Mouse (Mus musculus) liver, embryonic 15.5 days (tissue): ENCODE measurements around the gene Eid2. TPM values are rescaled to one million over a fixed set of nuclear protein-coding genes. Genes with fewer than 3 reads are reported as not detected.
"Not testable (repeated sequence)": the region's sequence is repeated elsewhere in the genome, so short reads cannot be mapped to it uniquely, and the experiment has no call there.

Experiments
- ATAC-seq: fragments of 200-750 bp; cut with Nextera tagmentation; 2 replicates; pipeline ENCODE4 v1.8.0; 2017; ENCODE audit warnings: moderate number of reproducible peaks, mild to moderate bottlenecking, moderate library complexity; ENCODE audit not compliant: insufficient read depth
- H3K27ac ChIP-seq: fragments of 300-500 bp; sonication (generic); replicated peaks from 2 replicates; pipeline ENCODE4 v1.5.1; 2015; ENCODE audit warnings: mild to moderate bottlenecking, inconsistent platforms
- H3K27me3 ChIP-seq: fragments of 300-500 bp; sonication (generic); 2 replicates; pipeline ENCODE4 v1.6.1; 2015; ENCODE audit warnings: mild to moderate bottlenecking, inconsistent platforms
- H3K36me3 ChIP-seq: fragments of 300-500 bp; sonication (generic); replicated peaks from 2 replicates; pipeline ENCODE4 v1.6.1; 2015; ENCODE audit warnings: moderate library complexity, mild to moderate bottlenecking, inconsistent platforms
- H3K4me1 ChIP-seq: fragments of 300-500 bp; sonication (generic); replicated peaks from 2 replicates; pipeline ENCODE4 v1.6.1; 2015; ENCODE audit warnings: inconsistent platforms
- H3K4me2 ChIP-seq: fragments of 300-500 bp; sonication (generic); 2 replicates; pipeline ENCODE4 v1.6.1; 2015; ENCODE audit warnings: moderate library complexity, mild to moderate bottlenecking, inconsistent platforms
- H3K4me3 ChIP-seq: fragments of 300-500 bp; sonication (generic); replicated peaks from 2 replicates; pipeline ENCODE4 v1.5.1; 2015; ENCODE audit warnings: mild to moderate bottlenecking, inconsistent platforms
- H3K9ac ChIP-seq: fragments of 300-500 bp; sonication (generic); 2 replicates; pipeline ENCODE4 v1.6.1; 2015; ENCODE audit warnings: moderate library complexity, mild to moderate bottlenecking, inconsistent platforms
- H3K9me3 ChIP-seq: fragments of 300-500 bp; sonication (generic); replicated peaks from 2 replicates; pipeline ENCODE4 v1.6.1; 2016; ENCODE audit warnings: inconsistent platforms
- WGBS: fragments of 180-500 bp; shearing (Covaris S2); methylation state at CpG from one replicate; pipeline ENCODE4 v1.1.7; 2015; ENCODE audit warnings: mixed read lengths; ENCODE audit not compliant: insufficient replicate concordance; 5-methylcytosine and 5-hydroxymethylcytosine counted together
- polyA plus RNA-seq: library from polyadenylated mRNA; unstranded; fragments of >200 nt; fragmentation: Nextera tagmentation; extraction: Ambion mirVana; gene quantifications from 2 replicates; pipeline ENCODE4 v1.2.1, GENCODE M21; 2015

The Eid2 gene
- polyA plus RNA-seq: 0.52 and 0.75 TPM in 2 replicates

- Histone ChIP-seq H3K4me1 (peaks cover 7% of the 10 kb centered on the region), H3K36me3 (no peaks in the 10 kb centered on the region), H3K27ac (no peak within 1 kb of the TSS), H3K4me3 (peak within 1 kb of the TSS; percentile 62), H3K9ac (peak within 1 kb of the TSS; percentile 42; the same call in 1 of the 2 replicates), H3K27me3 (peaks cover 37% of the 10 kb centered on the region), H3K9me3 (no peaks in the 10 kb centered on the region), H3K4me2 (peak within 1 kb of the TSS; percentile 75)
- WGBS: 5% methylated on average over 57 of the region's 57 CpGs
- ATAC-seq: peak; percentile 37; the same call in 1 of the 2 replicates
Measured at GRCm38 (mm10) chr7:28267129-28268041, at the start of gene Eid2. Gene Eid2 (plus strand): TSS chr7:28267881.

- not testable (repeated sequence) for H3K4me2 ChIP-seq, H3K4me3 ChIP-seq, H3K9ac ChIP-seq, H3K27ac ChIP-seq, H3K36me3 ChIP-seq, H3K4me1 ChIP-seq, H3K9me3 ChIP-seq, ATAC-seq, H3K27me3 ChIP-seq
- 70% methylated on average over 20 of the region's 20 CpGs for WGBS
Measured at GRCm38 (mm10) chr7:28218951-28219740, 48.5 kb upstream of the Eid2 start.

DNA sequence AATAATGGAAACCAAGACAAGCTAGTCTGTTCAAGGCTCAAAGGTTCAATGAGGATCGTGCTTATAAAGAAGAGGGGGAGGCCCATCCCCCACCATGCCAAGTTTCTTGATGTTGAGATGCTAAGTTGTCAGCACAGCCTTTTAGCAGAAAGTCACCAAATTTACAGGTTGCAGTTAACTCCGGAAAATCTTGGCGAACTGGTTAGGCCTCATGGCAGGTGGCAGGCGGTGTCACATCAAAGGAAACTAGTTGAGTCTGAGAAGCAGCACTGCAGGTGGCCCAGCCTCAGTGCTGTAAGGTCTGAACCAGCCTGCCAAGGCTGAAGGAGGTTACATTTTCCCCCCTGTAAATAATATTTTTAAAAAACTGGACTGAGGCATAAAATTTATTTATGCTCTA lies 40.8 kb upstream of the Eid2 start:
- H3K36me3 ChIP-seq, H3K9ac ChIP-seq, H3K4me2 ChIP-seq, H3K27ac ChIP-seq, H3K9me3 ChIP-seq, ATAC-seq, H3K27me3 ChIP-seq, H3K4me1 ChIP-seq, H3K4me3 ChIP-seq: not testable (repeated sequence)
- WGBS: 64% methylated on average over 4 of the region's 4 CpGs

DNA sequence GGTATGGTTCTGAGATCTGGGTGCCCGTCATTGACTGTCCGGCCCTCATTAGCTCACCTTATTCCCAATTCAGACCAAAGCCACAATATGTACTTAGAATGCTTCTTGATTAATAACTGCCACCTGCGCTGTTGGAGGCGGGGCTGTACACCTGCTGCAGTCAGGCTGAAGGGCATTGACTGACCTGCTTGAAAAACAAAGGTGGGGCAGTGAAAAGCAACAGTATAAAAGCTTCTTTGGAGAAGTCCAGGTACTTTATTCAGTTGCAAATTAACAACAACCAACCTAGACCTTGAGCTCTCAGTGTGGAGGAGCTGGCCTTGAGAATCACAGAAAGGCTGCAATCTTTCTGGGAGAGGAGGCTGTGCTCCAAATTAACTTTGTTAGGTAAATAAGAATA lies 40.3 kb upstream of the Eid2 start:
- H3K27me3 ChIP-seq, H3K36me3 ChIP-seq, ATAC-seq, H3K9ac ChIP-seq, H3K4me3 ChIP-seq, H3K4me1 ChIP-seq, H3K9me3 ChIP-seq, H3K4me2 ChIP-seq, H3K27ac ChIP-seq: not testable (repeated sequence)
- WGBS: 70% methylated on average over 4 of the region's 4 CpGs

GRCm38 (mm10) chr7:28243943-28244342 lies 23.7 kb upstream of the Eid2 start:
- not testable (repeated sequence) for H3K36me3 ChIP-seq, H3K9me3 ChIP-seq, ATAC-seq, H3K27me3 ChIP-seq, H3K4me2 ChIP-seq, H3K27ac ChIP-seq, H3K9ac ChIP-seq, H3K4me3 ChIP-seq, H3K4me1 ChIP-seq
- 30% methylated on average over 2 of the region's 2 CpGs for WGBS

GRCm38 (mm10) chr7:28248957-28249356 lies 18.7 kb upstream of the Eid2 start:
- Histone ChIP-seq H3K9ac (no peak overlapping the region), H3K36me3 (no peaks in the 10 kb centered on the region), H3K4me1 (no peaks in the 10 kb centered on the region), H3K27me3 (no peaks in the 10 kb centered on the region), H3K9me3 (no peaks in the 10 kb centered on the region), H3K27ac (no peak overlapping the region), H3K4me3 (no peak overlapping the region), H3K4me2 (no peak overlapping the region)
- no peak for ATAC-seq
- 63% methylated on average over 3 of the region's 3 CpGs for WGBS

DNA sequence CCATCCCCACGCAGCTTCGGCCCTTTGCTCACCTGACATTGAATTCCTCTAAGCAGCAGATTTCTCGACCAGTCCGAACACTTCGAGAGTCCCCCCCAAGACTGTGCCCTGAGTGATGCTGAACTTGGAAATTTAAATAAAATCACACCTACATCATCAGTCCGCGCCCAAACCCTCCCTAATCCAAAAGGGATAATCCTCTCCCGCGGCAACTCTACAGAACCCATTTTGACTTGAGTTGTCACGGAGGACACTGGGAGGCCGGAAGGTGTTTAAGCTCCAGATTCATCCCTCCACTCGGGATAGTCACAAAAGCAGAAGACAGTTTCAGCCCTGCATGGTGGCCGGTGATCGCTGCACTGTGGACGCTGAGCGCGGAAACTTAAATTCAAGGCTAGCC lies 15.7 kb upstream of the Eid2 start:
- H3K9ac ChIP-seq: no peak overlapping the region
- H3K9me3 ChIP-seq: peaks cover 5% of the 10 kb centered on the region; the same call in 1 of the 2 replicates
- H3K27me3 ChIP-seq: no peaks in the 10 kb centered on the region
- 76% methylated on average over 17 of the region's 17 CpGs for WGBS
- no peak overlapping the region for H3K4me3 ChIP-seq
- H3K36me3 ChIP-seq: no peaks in the 10 kb centered on the region
- no peaks in the 10 kb centered on the region for H3K4me1 ChIP-seq
- ATAC-seq: no peak
- no peak overlapping the region for H3K4me2 ChIP-seq
- no peak overlapping the region for H3K27ac ChIP-seq

DNA sequence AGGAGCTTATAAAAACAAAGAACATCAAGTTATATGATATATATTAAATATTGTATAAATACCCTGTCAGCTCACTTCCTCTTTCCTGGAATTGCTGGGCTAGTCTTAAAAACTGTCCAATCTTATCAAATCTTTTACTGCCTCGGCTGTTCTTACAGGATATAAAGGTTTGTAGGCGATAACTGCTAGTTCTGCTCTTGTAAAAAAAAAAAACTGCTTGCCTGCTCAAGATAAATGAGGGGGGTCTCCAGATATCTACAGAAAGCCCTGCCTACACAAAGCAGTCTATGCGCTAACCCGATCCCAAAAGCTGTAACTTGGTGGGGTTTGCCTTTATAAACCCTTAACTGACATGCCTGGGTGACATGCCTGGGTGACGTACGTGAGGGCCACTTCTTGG lies 13.1 kb upstream of the Eid2 start:
- no peak overlapping the region for H3K4me3 ChIP-seq
- no peak overlapping the region for H3K27ac ChIP-seq
- H3K4me1 ChIP-seq: no peaks in the 10 kb centered on the region
- 33% methylated on average over 6 of the region's 6 CpGs for WGBS
- peaks cover 5% of the 10 kb centered on the region; the same call in 1 of the 2 replicates for H3K9me3 ChIP-seq
- no peak overlapping the region for H3K9ac ChIP-seq
- no peaks in the 10 kb centered on the region for H3K27me3 ChIP-seq
- ATAC-seq: no peak
- no peak overlapping the region for H3K4me2 ChIP-seq
- H3K36me3 ChIP-seq: no peaks in the 10 kb centered on the region

DNA sequence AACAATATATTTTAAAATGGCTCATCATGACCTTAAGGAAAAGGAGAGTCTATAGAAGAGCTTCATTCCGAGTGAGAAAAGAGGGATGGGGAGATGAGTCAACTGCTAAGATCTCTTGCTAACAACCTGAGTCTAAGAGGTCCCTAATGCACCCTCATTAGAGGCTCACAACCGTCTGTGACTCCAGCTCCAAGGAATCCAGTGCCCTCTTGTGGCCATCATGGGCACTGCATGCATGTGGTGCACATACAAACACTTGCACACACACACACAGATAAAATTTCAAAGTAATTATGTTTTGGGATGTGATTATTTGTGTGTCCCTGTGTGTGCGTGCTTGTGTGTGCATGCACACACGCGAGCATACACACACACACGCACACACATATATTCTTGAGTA lies 12.2 kb upstream of the Eid2 start:
- WGBS: 62% methylated on average over 6 of the region's 6 CpGs
- Histone ChIP-seq H3K27me3 (no peaks in the 10 kb centered on the region), H3K36me3 (no peaks in the 10 kb centered on the region), H3K4me3 (no peak overlapping the region), H3K9me3 (peaks cover 5% of the 10 kb centered on the region; the same call in 1 of the 2 replicates), H3K4me1 (no peaks in the 10 kb centered on the region), H3K4me2 (no peak overlapping the region), H3K27ac (no peak overlapping the region), H3K9ac (no peak overlapping the region)
- ATAC-seq: no peak

DNA sequence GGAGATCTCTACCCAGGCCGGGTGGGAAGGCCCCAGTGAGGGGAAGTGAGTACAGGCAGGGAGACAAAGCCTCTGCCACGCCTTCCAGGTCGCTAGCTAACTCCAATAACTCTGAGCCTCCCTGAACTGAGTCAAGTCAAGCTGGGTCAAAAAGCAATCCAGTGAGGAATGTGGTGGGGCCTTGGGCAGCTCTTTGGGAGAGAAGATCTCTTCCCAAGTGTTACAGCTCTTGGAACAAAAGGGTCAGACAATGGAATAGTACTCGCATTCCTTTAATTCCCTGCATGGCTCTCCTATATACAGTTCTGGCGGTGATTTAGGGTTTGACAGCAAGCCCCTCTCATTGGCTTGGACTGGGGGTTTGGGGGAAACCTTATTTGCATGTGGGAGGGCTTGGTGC lies 4.8 kb upstream of the Eid2 start:
- Histone ChIP-seq H3K9ac (no peak overlapping the region), H3K27me3 (peaks cover 21% of the 10 kb centered on the region), H3K36me3 (no peaks in the 10 kb centered on the region), H3K4me3 (no peak overlapping the region), H3K9me3 (no peaks in the 10 kb centered on the region), H3K4me2 (no peak overlapping the region), H3K27ac (no peak overlapping the region), H3K4me1 (no peaks in the 10 kb centered on the region)
- WGBS: 44% methylated on average over 5 of the region's 5 CpGs
- ATAC-seq: no peak

- 4% methylated on average over 15 of the region's 15 CpGs for WGBS
- no peak for ATAC-seq
- H3K27me3 ChIP-seq: peaks cover 30% of the 10 kb centered on the region
Measured at GRCm38 (mm10) chr7:28263786-28264185, 3.9 kb upstream of the Eid2 start.

More at GRCm38 (mm10) chr7:28263786-28264185, 3.9 kb upstream of the Eid2 start:
- Histone ChIP-seq H3K4me3 (no peak overlapping the region), H3K36me3 (no peaks in the 10 kb centered on the region), H3K4me2 (no peak overlapping the region), H3K27ac (no peak overlapping the region), H3K4me1 (peaks cover 7% of the 10 kb centered on the region), H3K9me3 (no peaks in the 10 kb centered on the region), H3K9ac (no peak overlapping the region)
